Mouse (Mus musculus): ENCODE data around the gene Mob2. TPM values are rescaled to one million over a fixed set of nuclear protein-coding genes. Genes with fewer than 3 reads are reported as not detected.
A peak's percentile ranks its signal among the peaks of the same experiment; 100 is the strongest.

The Mob2 gene
- polyA plus RNA-seq, 1 experiment = 31.8 TPM

DNA sequence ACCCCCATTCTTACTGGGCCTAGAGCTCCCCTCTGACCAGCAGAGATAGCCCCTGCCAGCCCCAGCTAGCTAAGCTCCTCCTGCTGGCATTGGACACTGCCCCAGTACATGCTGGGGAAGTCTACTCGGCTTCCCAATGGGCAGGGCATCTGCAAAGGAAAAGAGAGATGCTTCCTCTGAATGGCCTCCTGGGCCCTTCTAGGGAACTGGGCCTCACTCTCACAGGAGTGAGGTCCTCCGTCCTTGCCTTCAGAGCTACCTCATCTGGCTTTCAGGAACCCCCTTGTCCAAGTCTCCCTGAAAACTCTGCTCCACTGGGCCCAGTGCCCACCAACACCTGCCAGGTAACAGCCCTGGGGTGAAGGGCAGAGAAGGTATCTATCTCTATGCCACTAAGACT is 20.0 kb upstream of the Mob2 start:
- 58% methylated on average over 2 of the region's 2 CpGs for WGBS
- H3K4me1 ChIP-seq (ENCODE audit: control insufficient read depth, insufficient read depth, insufficient read length, low read length) = peaks cover 13% of the 10 kb centered on the region
- peaks cover 31% of the 10 kb centered on the region for H3K36me3 ChIP-seq (ENCODE audit: control insufficient read depth, insufficient read depth, low read length)
- no peak overlapping the region for H3K27ac ChIP-seq (ENCODE audit: insufficient read depth, low read depth, low read length)
- no peak overlapping the region for H3K4me3 ChIP-seq (ENCODE audit: low read depth, low read length)
- TF ChIP-seq POLR2A (IDR thresholded peaks at IDR 0.05; ENCODE audit: low read depth, low read length) (no peak), CTCF (IDR thresholded peaks at IDR 0.05; ENCODE audit: extremely low read depth, insufficient read length, insufficient replicate concordance, low read depth, low read length) (no peak)
- H3K27me3 ChIP-seq (ENCODE audit: control insufficient read depth, insufficient read depth, low read length) = no peaks in the 10 kb centered on the region

DNA sequence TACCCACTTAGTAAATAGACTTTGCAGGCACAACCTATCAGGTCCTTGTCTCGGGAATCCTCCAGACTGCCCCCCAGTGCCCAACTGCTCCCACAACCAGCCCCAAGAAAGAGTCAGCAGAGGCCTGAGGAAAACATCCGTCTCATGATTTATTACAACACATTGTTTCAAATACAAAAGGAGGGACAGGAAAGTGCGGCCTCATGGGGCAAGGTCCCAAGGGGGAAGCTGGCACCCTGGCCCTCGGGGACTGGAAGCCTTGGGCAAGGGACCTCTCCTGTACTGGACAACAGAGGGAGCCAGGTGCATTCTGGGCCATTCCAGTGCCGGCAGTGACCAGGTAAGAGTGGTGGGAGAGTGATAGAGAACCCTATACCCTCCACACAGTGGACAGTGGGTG is 18.5 kb upstream of the Mob2 start:
- Histone ChIP-seq H3K4me3 (ENCODE audit: low read depth, low read length) (no peak overlapping the region), H3K27ac (ENCODE audit: insufficient read depth, low read depth, low read length) (no peak overlapping the region), H3K27me3 (ENCODE audit: control insufficient read depth, insufficient read depth, low read length) (no peaks in the 10 kb centered on the region), H3K36me3 (ENCODE audit: control insufficient read depth, insufficient read depth, low read length) (peaks cover 30% of the 10 kb centered on the region), H3K4me1 (ENCODE audit: control insufficient read depth, insufficient read depth, insufficient read length, low read length) (peaks cover 5% of the 10 kb centered on the region)
- TF ChIP-seq CTCF (IDR thresholded peaks at IDR 0.05; ENCODE audit: extremely low read depth, insufficient read length, insufficient replicate concordance, low read depth, low read length) (no peak), POLR2A (IDR thresholded peaks at IDR 0.05; ENCODE audit: low read depth, low read length) (no peak)
- WGBS = 80% methylated on average over 5 of the region's 5 CpGs

DNA sequence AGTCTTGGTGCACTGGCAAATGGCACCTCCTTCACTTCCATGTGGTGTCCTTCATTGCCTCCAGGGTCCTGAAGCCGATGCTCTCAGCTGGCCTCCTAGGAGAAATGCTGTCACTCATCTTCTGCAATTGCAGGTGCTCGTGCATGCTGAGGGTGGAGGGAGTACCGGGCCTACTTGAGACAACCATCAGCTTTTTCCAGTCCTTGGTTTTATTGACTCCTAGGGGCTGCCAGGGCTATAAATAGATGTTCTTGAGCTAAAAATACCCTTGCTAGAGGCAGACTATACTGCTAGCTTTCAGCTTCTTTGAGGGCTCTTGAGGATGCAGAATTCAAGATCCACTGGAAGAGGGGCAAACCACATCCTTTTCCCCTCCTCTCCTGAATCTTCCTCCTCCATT is 16.3 kb upstream of the Mob2 start:
- TF ChIP-seq POLR2A (IDR thresholded peaks at IDR 0.05; ENCODE audit: low read depth, low read length) = no peak
- no peak overlapping the region for H3K27ac ChIP-seq (ENCODE audit: insufficient read depth, low read depth, low read length)
- H3K36me3 ChIP-seq (ENCODE audit: control insufficient read depth, insufficient read depth, low read length) = peaks cover 13% of the 10 kb centered on the region
- WGBS = 61% methylated on average over 3 of the region's 3 CpGs
- H3K4me3 ChIP-seq (ENCODE audit: low read depth, low read length) = no peak overlapping the region
- H3K27me3 ChIP-seq (ENCODE audit: control insufficient read depth, insufficient read depth, low read length) = no peaks in the 10 kb centered on the region
- no peaks in the 10 kb centered on the region for H3K4me1 ChIP-seq (ENCODE audit: control insufficient read depth, insufficient read depth, insufficient read length, low read length)

DNA sequence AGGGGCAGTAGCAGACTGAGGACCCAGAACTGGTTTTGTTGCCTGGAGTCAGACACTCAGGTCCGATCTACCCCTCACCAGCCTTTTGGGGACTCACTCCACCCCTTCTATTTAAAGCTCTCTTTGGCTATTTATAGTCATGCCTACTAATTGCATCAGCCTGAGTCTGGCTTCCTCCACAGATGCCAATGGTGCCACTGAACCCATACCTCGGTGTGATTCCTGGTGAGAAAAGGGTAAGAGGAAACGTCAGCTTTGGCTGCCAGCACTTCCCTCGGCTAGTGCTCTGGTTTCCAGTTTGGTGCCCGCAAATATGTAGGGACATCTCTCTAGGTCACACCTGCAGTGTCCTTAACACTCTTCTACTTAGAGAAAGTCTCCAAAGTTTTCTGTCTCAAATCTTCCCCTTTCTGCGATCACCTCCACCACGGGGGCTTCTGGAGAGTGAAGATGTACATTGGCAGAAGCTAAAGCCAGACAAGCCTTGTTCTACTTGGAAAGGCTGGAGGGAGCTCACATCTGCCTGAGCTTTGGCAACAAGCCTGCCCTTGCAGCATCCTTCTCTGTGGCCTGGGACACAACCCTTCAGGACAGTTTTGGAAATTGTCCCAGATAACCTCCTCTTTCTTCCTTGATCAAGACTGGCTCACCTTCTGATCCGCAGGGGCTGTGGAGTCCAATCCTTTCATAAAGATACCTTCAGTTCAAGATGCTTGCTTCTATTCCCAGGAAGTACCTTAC is 13.5 kb upstream of the Mob2 start:
- Histone ChIP-seq H3K36me3 (ENCODE audit: control insufficient read depth, insufficient read depth, low read length) (no peaks in the 10 kb centered on the region), H3K4me1 (ENCODE audit: control insufficient read depth, insufficient read depth, insufficient read length, low read length) (peaks cover 11% of the 10 kb centered on the region), H3K27me3 (ENCODE audit: control insufficient read depth, insufficient read depth, low read length) (no peaks in the 10 kb centered on the region), H3K4me3 (ENCODE audit: low read depth, low read length) (no peak overlapping the region), H3K27ac (ENCODE audit: insufficient read depth, low read depth, low read length) (no peak overlapping the region)
- no peak for TF ChIP-seq CTCF (IDR thresholded peaks at IDR 0.05; ENCODE audit: extremely low read depth, insufficient read length, insufficient replicate concordance, low read depth, low read length)
- no peak for TF ChIP-seq POLR2A (IDR thresholded peaks at IDR 0.05; ENCODE audit: low read depth, low read length)
- 79% methylated on average over 8 of the region's 8 CpGs for WGBS

DNA sequence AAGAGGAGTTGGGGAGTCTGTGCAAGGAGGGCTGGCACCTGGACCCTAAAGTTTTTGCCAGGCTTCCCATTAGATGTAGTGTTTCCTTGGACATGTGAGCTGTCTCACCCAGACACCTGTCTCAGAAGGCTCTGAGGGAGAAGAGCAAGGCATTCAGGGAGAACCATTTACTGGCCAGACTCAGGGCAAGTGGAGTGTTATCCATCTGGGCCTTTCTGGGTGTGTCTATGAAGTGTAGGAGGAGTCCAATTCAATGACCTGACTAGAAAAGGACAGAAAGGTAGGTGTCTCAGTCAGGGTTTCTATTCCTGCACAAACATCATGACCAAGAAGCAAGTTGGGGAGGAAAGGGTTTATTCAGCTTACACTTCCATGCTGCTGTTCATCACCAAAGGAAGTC is 10.9 kb upstream of the Mob2 start:
- no peak overlapping the region for H3K4me3 ChIP-seq (ENCODE audit: low read depth, low read length)
- no peak overlapping the region for H3K27ac ChIP-seq (ENCODE audit: insufficient read depth, low read depth, low read length)
- H3K4me1 ChIP-seq (ENCODE audit: control insufficient read depth, insufficient read depth, insufficient read length, low read length) = peaks cover 21% of the 10 kb centered on the region
- no peaks in the 10 kb centered on the region for H3K36me3 ChIP-seq (ENCODE audit: control insufficient read depth, insufficient read depth, low read length)
- TF ChIP-seq POLR2A (IDR thresholded peaks at IDR 0.05; ENCODE audit: low read depth, low read length) (no peak), CTCF (IDR thresholded peaks at IDR 0.05; ENCODE audit: extremely low read depth, insufficient read length, insufficient replicate concordance, low read depth, low read length) (no peak)
- H3K27me3 ChIP-seq (ENCODE audit: control insufficient read depth, insufficient read depth, low read length) = no peaks in the 10 kb centered on the region

DNA sequence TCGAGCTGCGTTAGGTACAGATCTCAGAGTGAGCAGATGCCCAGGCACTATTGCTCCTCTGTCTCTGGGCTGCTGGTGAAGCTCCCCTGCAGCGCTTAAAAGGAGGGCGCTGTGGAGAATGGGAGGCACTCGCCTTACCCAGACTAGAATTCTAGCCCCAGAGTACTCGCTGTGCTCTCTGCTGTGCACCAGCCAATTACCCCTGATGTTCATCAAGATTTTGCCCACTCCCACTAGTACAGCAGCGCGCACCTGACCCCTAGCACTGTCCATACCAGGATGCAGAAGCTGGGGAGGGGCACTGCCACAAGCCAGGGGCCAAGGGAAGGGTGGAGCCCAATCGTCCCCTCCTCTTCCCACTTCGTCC is 10.3 kb upstream of the Mob2 start:
- Histone ChIP-seq H3K36me3 (ENCODE audit: control insufficient read depth, insufficient read depth, low read length) (no peaks in the 10 kb centered on the region), H3K4me3 (ENCODE audit: low read depth, low read length) (no peak overlapping the region), H3K27me3 (ENCODE audit: control insufficient read depth, insufficient read depth, low read length) (no peaks in the 10 kb centered on the region), H3K27ac (ENCODE audit: insufficient read depth, low read depth, low read length) (0 out of 2 replicates have a peak overlapping the region, but pooled peaks have one; percentile 61), H3K4me1 (ENCODE audit: control insufficient read depth, insufficient read depth, insufficient read length, low read length) (peaks cover 21% of the 10 kb centered on the region)
- WGBS = 3% methylated on average over 8 of the region's 10 CpGs
- TF ChIP-seq CTCF (IDR thresholded peaks at IDR 0.05; ENCODE audit: extremely low read depth, insufficient read length, insufficient replicate concordance, low read depth, low read length) (no peak), POLR2A (IDR thresholded peaks at IDR 0.05; ENCODE audit: low read depth, low read length) (no peak)

DNA sequence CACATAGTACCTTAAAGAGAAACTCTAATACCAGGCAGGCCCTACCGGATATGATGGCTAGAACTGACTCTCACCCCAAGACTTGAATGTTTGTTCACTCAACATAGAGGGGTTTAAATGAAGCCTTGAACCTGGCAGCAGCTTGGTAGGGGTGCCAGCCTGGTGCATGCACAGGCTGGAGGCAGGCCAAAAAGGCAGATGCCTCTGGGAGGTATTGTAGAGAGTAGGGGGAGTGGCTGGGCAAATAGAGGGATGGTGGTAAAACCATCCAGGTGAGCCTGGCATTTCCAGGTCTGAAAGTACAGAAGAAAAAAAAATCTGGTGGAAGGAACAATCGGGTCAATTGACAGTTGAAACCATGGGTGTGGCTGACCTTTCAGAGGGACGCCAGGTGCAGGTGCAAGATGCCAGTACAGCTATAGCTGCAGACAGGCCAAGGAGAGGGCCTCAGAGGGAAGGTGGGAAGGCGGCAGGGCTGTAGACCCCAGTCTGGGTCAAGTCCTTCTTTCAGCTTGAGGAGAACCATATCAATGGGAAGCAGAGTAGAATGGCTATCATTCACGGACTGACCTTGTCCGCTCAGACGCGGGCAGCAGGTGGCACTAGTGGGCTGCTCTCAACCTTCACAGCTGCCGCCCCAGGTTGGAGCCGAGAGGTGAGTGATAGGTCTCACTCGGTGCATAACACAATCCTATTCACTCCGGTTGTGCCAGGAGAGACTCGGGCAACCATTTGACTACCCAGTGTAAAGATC is 9.8 kb upstream of the Mob2 start:
- Histone ChIP-seq H3K27me3 (ENCODE audit: control insufficient read depth, insufficient read depth, low read length) (no peaks in the 10 kb centered on the region), H3K4me3 (ENCODE audit: low read depth, low read length) (peak overlapping the region; percentile 34; the same call in 1 of the 2 replicates), H3K36me3 (ENCODE audit: control insufficient read depth, insufficient read depth, low read length) (no peaks in the 10 kb centered on the region), H3K4me1 (ENCODE audit: control insufficient read depth, insufficient read depth, insufficient read length, low read length) (peaks cover 21% of the 10 kb centered on the region), H3K27ac (ENCODE audit: insufficient read depth, low read depth, low read length) (peak overlapping the region; percentile 61)
- TF ChIP-seq CTCF (IDR thresholded peaks at IDR 0.05; ENCODE audit: extremely low read depth, insufficient read length, insufficient replicate concordance, low read depth, low read length) (peak; percentile 89), POLR2A (IDR thresholded peaks at IDR 0.05; ENCODE audit: low read depth, low read length) (no peak)
- WGBS = 7% methylated on average over 13 of the region's 13 CpGs
